ENCODE assay signal across 8 mouse cellular contexts in genomic region chr12:105962103-105963011, GRCm38 (mm10). TPM values are rescaled to one million over a fixed set of nuclear protein-coding genes. Genes with fewer than 3 reads are reported as not detected.
DNase-seq lines count a peak whose midpoint lies in the region; ATAC-seq lines count a peak whose summit lies in the region.

No protein-coding gene starts in this region.

- H3K9me3 ChIP-seq in forebrain, embryonic 13.5 days (replicated peaks) = no peaks in the 10 kb centered on the region
- no peaks in the 10 kb centered on the region for H3K9me3 ChIP-seq in liver, embryonic 15.5 days (replicated peaks)
- no peaks in the 10 kb centered on the region for H3K9me3 ChIP-seq in neural tube, embryonic 11.5 days (ENCODE audit: control insufficient read depth, low read length)
- no peaks in the 10 kb centered on the region for H3K9me3 ChIP-seq in stomach, embryonic 16.5 days (replicated peaks; ENCODE audit: control insufficient read depth, low read length)

- H3K9ac ChIP-seq in forebrain, embryonic 13.5 days = peak overlapping the region; percentile 66
- peak overlapping the region; percentile 37; the same call in 1 of the 2 replicates for H3K9ac ChIP-seq in liver, embryonic 15.5 days
- H3K9ac ChIP-seq in neural tube, embryonic 11.5 days (ENCODE audit: low read length) = peak overlapping the region; percentile 55
- H3K9ac ChIP-seq in stomach, embryonic 16.5 days (ENCODE audit: low read length) = peak overlapping the region; percentile 66

- peaks cover 65% of the 10 kb centered on the region for H3K4me1 ChIP-seq in forebrain, embryonic 13.5 days
- H3K4me1 ChIP-seq in liver, embryonic 15.5 days (replicated peaks) = peaks cover 24% of the 10 kb centered on the region
- no peaks in the 10 kb centered on the region for H3K4me1 ChIP-seq in neural tube, embryonic 11.5 days (ENCODE audit: control insufficient read depth, insufficient read depth, low read length)
- peaks cover 4% of the 10 kb centered on the region; the same call in 1 of the 2 replicates for H3K4me1 ChIP-seq in stomach, embryonic 16.5 days (ENCODE audit: control insufficient read depth, insufficient read depth, low read length)

- under 1% methylated on average over 36 of the region's 37 CpGs for WGBS in forebrain, embryonic 13.5 days
- WGBS in liver, embryonic 15.5 days (ENCODE audit: insufficient replicate concordance) = 2% methylated on average over 37 of the region's 37 CpGs
- under 1% methylated on average over 36 of the region's 37 CpGs for WGBS in neural tube, embryonic 11.5 days
- WGBS in stomach, embryonic 16.5 days = 2% methylated on average over 36 of the region's 37 CpGs

- peak overlapping the region; percentile 40 for H3K4me3 ChIP-seq in forebrain, embryonic 13.5 days
- H3K4me3 ChIP-seq in liver, embryonic 15.5 days (replicated peaks) = peak overlapping the region; percentile 65
- H3K4me3 ChIP-seq in neural tube, embryonic 11.5 days (ENCODE audit: low read depth, low read length) = peak overlapping the region; percentile 43
- H3K4me3 ChIP-seq in stomach, embryonic 16.5 days (replicated peaks; ENCODE audit: low read length) = peak overlapping the region; percentile 63

- no peaks in the 10 kb centered on the region for H3K27me3 ChIP-seq in forebrain, embryonic 13.5 days
- peaks cover 91% of the 10 kb centered on the region for H3K27me3 ChIP-seq in liver, embryonic 15.5 days
- 0 out of 2 replicates have a peak, but pooled peaks cover 3% of the 10 kb centered on the region for H3K27me3 ChIP-seq in neural tube, embryonic 11.5 days (ENCODE audit: control insufficient read depth, insufficient read depth, low read length)
- peaks cover 10% of the 10 kb centered on the region for H3K27me3 ChIP-seq in stomach, embryonic 16.5 days (ENCODE audit: control insufficient read depth, insufficient read depth, low read length)

- peak; percentile 87 for DNase-seq in ES-CJ7 (ENCODE audit: low read depth, low spot score)
- peak; percentile 92 to 93 for DNase-seq in heart, postnatal 10 days
- peak; percentile 93 to 94 for DNase-seq in kidney, postnatal 4 days
- peak; percentile 93 for DNase-seq in neural tube, embryonic 11.5 days (ENCODE audit: low spot score)

- H3K27ac ChIP-seq in forebrain, embryonic 13.5 days = peak overlapping the region; percentile 96
- H3K27ac ChIP-seq in liver, embryonic 15.5 days (replicated peaks) = no peak overlapping the region
- H3K27ac ChIP-seq in neural tube, embryonic 11.5 days (ENCODE audit: low read depth, low read length) = no peak overlapping the region
- H3K27ac ChIP-seq in stomach, embryonic 16.5 days (ENCODE audit: low read length) = no peak overlapping the region

- ATAC-seq in cerebellum, adult (ENCODE audit: insufficient number of reproducible peaks, low FRiP score, low TSS enrichment) = peak; percentile 82
- peak; percentile 92 for ATAC-seq in forebrain, embryonic 13.5 days
- ATAC-seq in liver, embryonic 15.5 days (ENCODE audit: insufficient read depth) = peak; percentile 89
- ATAC-seq in neural tube, embryonic 11.5 days (ENCODE audit: insufficient read depth, low FRiP score, low TSS enrichment) = peak; percentile 93
- ATAC-seq in stomach, embryonic 16.5 days (ENCODE audit: insufficient read depth, low FRiP score) = peak; percentile 94

- H3K4me2 ChIP-seq in forebrain, embryonic 13.5 days = peak overlapping the region; percentile 76
- peak overlapping the region; percentile 86 for H3K4me2 ChIP-seq in liver, embryonic 15.5 days
- H3K4me2 ChIP-seq in neural tube, embryonic 11.5 days (ENCODE audit: low read depth) = peak overlapping the region; percentile 92
- peak overlapping the region; percentile 98 for H3K4me2 ChIP-seq in stomach, embryonic 16.5 days (ENCODE audit: low read depth, low read length)

- intact Hi-C loops in heart, postnatal 10 days (cut with DNase I) = loop anchor here (2.0 kb wide), 3 partner anchors 94 to 122 kb away; no protein-coding TSS in a partner anchor

- H3K36me3 ChIP-seq in forebrain, embryonic 13.5 days (ENCODE audit: poor library complexity, severe bottlenecking) = no peaks in the 10 kb centered on the region
- no peaks in the 10 kb centered on the region for H3K36me3 ChIP-seq in liver, embryonic 15.5 days (replicated peaks)
- no peaks in the 10 kb centered on the region for H3K36me3 ChIP-seq in neural tube, embryonic 11.5 days (ENCODE audit: control insufficient read depth, insufficient read depth, low read length)
- H3K36me3 ChIP-seq in stomach, embryonic 16.5 days (ENCODE audit: control insufficient read depth, insufficient read depth, low read length) = no peaks in the 10 kb centered on the region

RNA-seq across cellular contexts. Expression of gene Vrk1, which starts 47.7 kb away (rescaled TPM):
- polyA plus RNA-seq in forebrain, embryonic 13.5 days (2015; fragmentation: Nextera tagmentation; extraction: Ambion mirVana) = 98.6 and 101 TPM in 2 replicates
- 10 to 100 TPM; 17.8 to 19.1 TPM for total RNA-seq in heart, postnatal 10 days (2021)
- polyA plus RNA-seq in liver, embryonic 15.5 days (2015; fragmentation: Nextera tagmentation; extraction: Ambion mirVana) = 77.5 and 87.2 TPM in 2 replicates
- 87.7 and 88.4 TPM in 2 replicates for polyA plus RNA-seq in neural tube, embryonic 11.5 days (2014; fragmentation: Nextera tagmentation; extraction: Ambion mirVana)
- 54.6 and 58.3 TPM in 2 replicates for polyA plus RNA-seq in stomach, embryonic 16.5 days (2015; fragmentation: Nextera tagmentation; extraction: Ambion mirVana)
